Mouse (Mus musculus): ENCODE results near the gene Sfrp4.

DNA sequence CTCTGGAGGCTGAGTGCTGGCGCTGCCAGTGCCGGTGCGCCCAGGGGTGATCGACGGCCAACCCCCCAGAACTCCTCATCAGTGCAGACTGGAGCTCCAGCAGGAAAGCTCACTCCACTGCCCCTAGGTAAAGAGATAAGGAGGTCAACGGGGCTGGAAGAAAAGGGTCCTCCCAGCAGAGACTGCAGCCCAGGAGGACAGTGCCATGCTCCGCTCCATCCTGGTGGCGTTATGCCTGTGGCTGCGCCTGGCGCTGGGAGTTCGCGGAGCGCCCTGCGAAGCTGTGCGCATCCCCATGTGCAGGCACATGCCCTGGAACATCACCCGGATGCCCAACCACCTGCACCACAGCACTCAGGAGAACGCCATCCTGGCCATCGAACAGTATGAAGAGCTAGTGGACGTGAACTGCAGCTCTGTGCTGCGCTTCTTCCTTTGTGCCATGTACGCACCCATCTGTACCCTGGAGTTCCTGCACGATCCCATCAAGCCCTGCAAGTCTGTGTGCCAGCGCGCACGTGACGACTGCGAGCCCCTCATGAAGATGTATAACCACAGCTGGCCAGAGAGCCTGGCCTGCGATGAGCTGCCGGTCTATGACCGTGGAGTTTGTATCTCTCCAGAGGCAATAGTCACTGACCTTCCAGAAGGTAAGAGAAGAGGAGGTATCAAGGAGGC lies 463 bp downstream of the Sfrp4 start:
- TF ChIP-seq POLR2A (IDR thresholded peaks at IDR 0.05; ENCODE audit: insufficient read depth, low read depth, low read length) (no peak), CTCF (IDR thresholded peaks at IDR 0.05; ENCODE audit: insufficient read depth, low read depth, low read length) (no peak)

All from olfactory bulb, adult 2 months (tissue).